Mouse (Mus musculus): ENCODE measurements around the gene Reep6. TPM values are rescaled to one million over a fixed set of nuclear protein-coding genes. Genes with fewer than 3 reads are reported as not detected.
"Not testable (repeated sequence)": the region's sequence is repeated elsewhere in the genome, so short reads cannot be mapped to it uniquely, and the experiment has no call there.

Gene Reep6
- polyA plus RNA-seq, 1 experiment from 2014 or later = 2.0 TPM

DNA sequence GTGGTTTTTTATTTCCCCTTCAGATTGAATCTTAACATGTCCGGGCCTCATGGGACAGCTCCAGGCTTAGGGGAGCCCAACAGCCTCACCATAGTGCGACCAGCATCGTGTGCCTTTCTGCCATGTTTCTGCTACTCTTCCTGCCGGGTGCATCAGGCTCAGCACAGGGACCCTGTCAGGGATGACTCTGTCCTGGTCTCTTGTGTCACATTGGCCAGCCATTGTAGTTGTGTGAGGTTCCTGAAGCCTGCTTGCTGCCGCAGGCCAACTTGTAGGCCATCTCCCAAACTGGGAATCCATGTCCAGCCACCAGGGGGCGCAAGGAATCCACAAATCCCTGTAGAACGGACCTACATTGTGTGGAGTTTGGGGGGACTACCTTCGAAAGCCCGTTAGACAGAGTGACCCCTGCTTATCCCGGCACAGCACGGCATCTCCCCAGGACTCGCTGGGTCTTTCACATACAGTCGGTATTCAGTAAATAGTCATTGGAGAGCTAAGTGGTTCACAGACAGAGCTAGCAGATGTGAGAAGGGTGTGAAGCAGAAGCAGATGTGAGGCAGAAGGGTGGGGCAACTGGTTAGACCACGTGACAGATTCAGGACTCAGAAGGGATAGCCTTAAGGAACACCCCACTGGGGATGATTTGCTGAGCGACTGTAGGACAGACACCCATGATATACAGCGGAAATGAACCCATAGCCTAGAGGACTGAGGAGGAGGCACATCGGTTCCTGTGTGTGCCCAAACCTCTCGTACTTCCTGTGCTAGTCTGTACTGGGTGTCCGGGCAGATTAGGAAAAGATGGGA, 10.4 kb downstream of the Reep6 start:
- H3K27me3 ChIP-seq = peaks cover 57% of the 10 kb centered on the region
- no peaks in the 10 kb centered on the region for H3K36me3 ChIP-seq (ENCODE audit: poor library complexity, severe bottlenecking)
- peaks cover 28% of the 10 kb centered on the region for H3K4me1 ChIP-seq
- H3K9ac ChIP-seq = no peak overlapping the region
- H3K4me2 ChIP-seq = 0 out of 2 replicates have a peak overlapping the region, but pooled peaks have one; percentile 0
- H3K27ac ChIP-seq = no peak overlapping the region
- no peaks in the 10 kb centered on the region for H3K9me3 ChIP-seq (replicated peaks)
- WGBS = 21% methylated on average over 19 of the region's 19 CpGs
- no peak overlapping the region for H3K4me3 ChIP-seq
- ATAC-seq = peak; percentile 17

GRCm38 (mm10) chr10:80341026-80341425, 11.3 kb downstream of the Reep6 start:
- H3K4me2 ChIP-seq = no peak overlapping the region
- H3K36me3 ChIP-seq (ENCODE audit: poor library complexity, severe bottlenecking) = no peaks in the 10 kb centered on the region
- no peaks in the 10 kb centered on the region for H3K9me3 ChIP-seq (replicated peaks)
- no peak for ATAC-seq
- WGBS = 11% methylated on average over 21 of the region's 21 CpGs
- H3K27ac ChIP-seq = no peak overlapping the region
- H3K4me1 ChIP-seq = peaks cover 28% of the 10 kb centered on the region
- H3K9ac ChIP-seq = no peak overlapping the region
- peaks cover 66% of the 10 kb centered on the region for H3K27me3 ChIP-seq
- H3K4me3 ChIP-seq = no peak overlapping the region

DNA sequence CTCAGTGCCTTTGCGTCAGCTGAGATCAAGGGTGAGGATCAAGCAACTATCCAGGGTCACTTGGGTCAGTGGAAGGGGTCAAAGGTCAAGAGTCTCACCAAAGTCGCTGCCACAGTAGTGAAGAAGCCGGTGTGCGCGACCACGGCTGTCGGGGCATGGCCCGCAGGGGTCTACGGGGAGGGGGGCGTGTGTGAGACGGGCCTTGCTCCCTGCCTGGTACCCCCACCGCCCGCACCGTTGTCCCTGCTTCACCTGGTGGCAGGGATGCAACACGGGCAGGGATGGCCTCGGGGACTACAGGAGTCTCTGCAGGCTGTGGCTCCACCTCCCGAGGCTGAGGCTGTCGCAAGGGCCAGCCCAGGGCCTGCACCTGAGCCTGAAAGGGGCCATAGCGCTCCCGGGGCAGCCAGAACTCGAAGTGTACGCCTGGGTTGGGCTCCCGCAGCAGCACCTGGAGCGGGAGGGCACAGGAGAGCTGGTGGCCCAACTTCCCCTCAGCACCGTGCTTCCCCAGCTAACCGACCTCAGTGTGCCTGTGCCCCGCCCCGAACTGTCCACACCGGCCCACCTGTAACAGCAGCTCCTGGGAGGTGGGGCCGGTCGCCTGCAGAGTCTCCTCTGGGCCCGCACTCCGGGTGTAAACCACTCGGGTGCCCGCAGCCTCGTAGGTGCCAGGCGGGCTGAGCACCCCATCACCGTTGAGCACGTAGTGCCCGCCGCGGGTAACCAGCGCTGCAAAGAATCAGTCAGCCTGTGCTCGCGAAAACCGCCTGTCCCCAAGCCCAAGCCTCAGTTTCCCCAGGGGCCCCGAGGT, 11.9 kb downstream of the Reep6 start:
- Histone ChIP-seq H3K27me3 (peaks cover 72% of the 10 kb centered on the region), H3K4me2 (peak overlapping the region; percentile 53), H3K9me3 (replicated peaks) (no peaks in the 10 kb centered on the region), H3K4me1 (peaks cover 28% of the 10 kb centered on the region), H3K36me3 (ENCODE audit: poor library complexity, severe bottlenecking) (no peaks in the 10 kb centered on the region), H3K9ac (peak overlapping the region; percentile 0; the same call in 1 of the 2 replicates), H3K27ac (no peak overlapping the region), H3K4me3 (peak overlapping the region; percentile 30)
- 2% methylated on average over 46 of the region's 47 CpGs for WGBS
- ATAC-seq = no peak

- WGBS = 2% methylated on average over 26 of the region's 26 CpGs
- peak overlapping the region; percentile 30 for H3K4me3 ChIP-seq
- ATAC-seq = no peak
- H3K4me1 ChIP-seq = peaks cover 28% of the 10 kb centered on the region
- peak overlapping the region; percentile 53 for H3K4me2 ChIP-seq
- H3K27me3 ChIP-seq = peaks cover 78% of the 10 kb centered on the region
- H3K27ac ChIP-seq = no peak overlapping the region
- H3K9ac ChIP-seq = peak overlapping the region; percentile 0; the same call in 1 of the 2 replicates
- H3K9me3 ChIP-seq (replicated peaks) = no peaks in the 10 kb centered on the region
- H3K36me3 ChIP-seq (ENCODE audit: poor library complexity, severe bottlenecking) = no peaks in the 10 kb centered on the region
Measured at GRCm38 (mm10) chr10:80342305-80342748, 12.6 kb downstream of the Reep6 start.

- WGBS = under 1% methylated on average over 28 of the region's 33 CpGs
- H3K9ac ChIP-seq = peak overlapping the region; percentile 0; the same call in 1 of the 2 replicates
- peak overlapping the region; percentile 53 for H3K4me2 ChIP-seq
- H3K27me3 ChIP-seq = peaks cover 84% of the 10 kb centered on the region
- H3K36me3 ChIP-seq (ENCODE audit: poor library complexity, severe bottlenecking) = no peaks in the 10 kb centered on the region
- no peak overlapping the region for H3K27ac ChIP-seq
- ATAC-seq = peak; percentile 75
- H3K4me1 ChIP-seq = peaks cover 28% of the 10 kb centered on the region
- peak overlapping the region; percentile 30 for H3K4me3 ChIP-seq
- H3K9me3 ChIP-seq (replicated peaks) = no peaks in the 10 kb centered on the region
Measured at GRCm38 (mm10) chr10:80342749-80343424, 13.1 kb downstream of the Reep6 start.

- no peaks in the 10 kb centered on the region for H3K9me3 ChIP-seq (replicated peaks)
- peak overlapping the region; percentile 30 for H3K4me3 ChIP-seq
- H3K36me3 ChIP-seq (ENCODE audit: poor library complexity, severe bottlenecking) = no peaks in the 10 kb centered on the region
- 31% methylated on average over 13 of the region's 13 CpGs for WGBS
- peaks cover 33% of the 10 kb centered on the region for H3K4me1 ChIP-seq
- H3K9ac ChIP-seq = no peak overlapping the region
- ATAC-seq = peak; percentile 13; the same call in 1 of the 2 replicates
- no peak overlapping the region for H3K27ac ChIP-seq
- peaks cover 90% of the 10 kb centered on the region for H3K27me3 ChIP-seq
- peak overlapping the region; percentile 53 for H3K4me2 ChIP-seq
Measured at GRCm38 (mm10) chr10:80343425-80343895, 13.7 kb downstream of the Reep6 start.

- WGBS = 40% methylated on average over 9 of the region's 9 CpGs
- Histone ChIP-seq H3K4me3 (no peak overlapping the region), H3K4me2 (no peak overlapping the region), H3K36me3 (ENCODE audit: poor library complexity, severe bottlenecking) (no peaks in the 10 kb centered on the region), H3K27me3 (peaks cover 97% of the 10 kb centered on the region), H3K9ac (no peak overlapping the region), H3K27ac (no peak overlapping the region), H3K4me1 (peaks cover 39% of the 10 kb centered on the region), H3K9me3 (replicated peaks) (no peaks in the 10 kb centered on the region)
- no peak for ATAC-seq
Measured at GRCm38 (mm10) chr10:80344131-80344661, 14.4 kb downstream of the Reep6 start.

DNA sequence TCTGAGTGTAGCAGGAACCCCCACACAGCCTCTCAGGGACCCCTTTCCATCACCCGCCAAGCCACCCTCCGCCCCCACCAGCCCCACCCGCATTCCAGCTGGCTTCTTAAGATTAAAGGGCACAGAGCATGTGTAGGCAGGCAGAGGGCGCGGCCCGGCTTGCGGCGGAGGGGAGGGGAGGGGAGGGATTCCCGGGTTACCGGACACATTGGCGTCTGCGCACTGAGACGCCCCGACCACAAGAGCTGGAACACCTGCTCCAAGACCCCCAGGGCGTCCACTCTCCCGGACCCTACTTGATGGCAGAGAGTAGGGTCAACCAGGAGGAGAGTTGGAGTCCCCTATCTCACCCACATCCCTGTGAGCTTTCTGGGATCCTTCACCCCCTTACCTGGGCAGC, 15.4 kb downstream of the Reep6 start:
- H3K4me3 ChIP-seq = no peak overlapping the region
- no peak for ATAC-seq
- peaks cover 99% of the 10 kb centered on the region for H3K27me3 ChIP-seq
- H3K36me3 ChIP-seq (ENCODE audit: poor library complexity, severe bottlenecking) = no peaks in the 10 kb centered on the region
- no peaks in the 10 kb centered on the region for H3K9me3 ChIP-seq (replicated peaks)
- H3K4me2 ChIP-seq = no peak overlapping the region
- no peak overlapping the region for H3K27ac ChIP-seq
- no peak overlapping the region for H3K9ac ChIP-seq
- peaks cover 39% of the 10 kb centered on the region for H3K4me1 ChIP-seq
- WGBS = 3% methylated on average over 13 of the region's 16 CpGs

GRCm38 (mm10) chr10:80345929-80346328, 16.2 kb downstream of the Reep6 start:
- H3K4me3 ChIP-seq; H3K9me3 ChIP-seq (replicated peaks); H3K9ac ChIP-seq; ATAC-seq; H3K27ac ChIP-seq; H3K36me3 ChIP-seq (ENCODE audit: poor library complexity, severe bottlenecking); H3K4me2 ChIP-seq: not testable (repeated sequence)
- WGBS = 78% methylated on average over 6 of the region's 6 CpGs
- H3K27me3 ChIP-seq = peaks cover 99% of the 10 kb centered on the region
- H3K4me1 ChIP-seq = peaks cover 34% of the 10 kb centered on the region

DNA sequence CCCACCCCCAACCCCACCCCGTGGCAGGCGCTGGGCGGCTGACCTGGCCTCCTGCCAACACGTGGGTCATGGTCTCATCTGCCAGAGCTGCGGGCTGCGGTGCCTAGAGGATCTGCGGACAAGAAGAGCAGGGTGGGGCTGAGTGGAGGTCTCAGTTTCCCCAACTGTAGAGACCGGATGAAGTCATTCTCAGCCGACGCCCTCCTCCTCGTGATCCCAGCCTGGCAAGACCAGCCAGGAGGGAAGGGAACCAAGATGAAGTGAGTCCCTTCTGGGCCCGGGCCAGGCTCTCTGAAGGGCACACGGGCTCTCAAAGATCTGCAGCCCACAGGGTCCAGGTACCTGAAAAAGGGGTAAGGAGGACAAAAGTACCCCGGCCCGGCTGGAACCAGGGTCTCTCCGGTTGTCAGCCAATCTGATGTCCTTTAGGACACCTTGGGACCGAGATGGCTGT, 17.8 kb downstream of the Reep6 start:
- H3K27ac ChIP-seq = no peak overlapping the region
- no peak overlapping the region for H3K4me2 ChIP-seq
- H3K9ac ChIP-seq = no peak overlapping the region
- peaks cover 99% of the 10 kb centered on the region for H3K27me3 ChIP-seq
- H3K4me3 ChIP-seq = no peak overlapping the region
- no peaks in the 10 kb centered on the region for H3K9me3 ChIP-seq (replicated peaks)
- H3K4me1 ChIP-seq = peaks cover 23% of the 10 kb centered on the region
- no peaks in the 10 kb centered on the region for H3K36me3 ChIP-seq (ENCODE audit: poor library complexity, severe bottlenecking)
- no peak for ATAC-seq
- 17% methylated on average over 17 of the region's 17 CpGs for WGBS

DNA sequence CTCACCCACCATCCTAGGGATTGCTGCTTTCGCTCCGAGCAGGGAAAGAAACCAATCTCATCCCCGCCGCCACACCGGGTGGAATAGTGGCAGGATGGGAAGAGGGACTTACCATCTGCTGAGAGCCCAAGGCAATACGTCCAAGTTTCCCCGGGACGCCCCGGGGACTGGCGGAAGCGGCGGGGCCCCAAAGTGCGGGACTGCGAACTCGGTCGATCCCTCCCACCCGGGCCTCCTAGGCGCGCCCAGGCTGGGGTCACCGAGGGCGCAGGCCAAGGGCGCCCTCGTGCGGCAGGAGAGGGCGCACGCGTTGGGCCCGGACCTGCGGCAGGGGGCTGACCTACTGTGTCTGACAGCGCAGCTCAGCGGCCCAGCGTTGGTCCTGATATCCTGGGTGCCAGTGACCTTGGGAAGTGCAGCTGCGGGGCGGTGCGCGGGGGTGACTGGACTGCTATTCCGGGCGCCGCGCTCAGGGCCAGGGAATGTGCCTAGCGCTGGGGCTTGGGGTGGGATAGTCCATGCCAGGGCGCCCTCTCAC, 18.6 kb downstream of the Reep6 start, which contains the start of gene Adamtsl5:
Adamtsl5 (minus strand) TSS at position 169 of the 538 bp plus-strand sequence.
- Histone ChIP-seq H3K9me3 (replicated peaks) (no peaks in the 10 kb centered on the region), H3K4me1 (peaks cover 15% of the 10 kb centered on the region), H3K27ac (no peak within 1 kb of the TSS), H3K4me3 (peak within 1 kb of the TSS; percentile 18), H3K27me3 (peaks cover 99% of the 10 kb centered on the region), H3K4me2 (peak within 1 kb of the TSS; percentile 41), H3K36me3 (ENCODE audit: poor library complexity, severe bottlenecking) (no peaks in the 10 kb centered on the region), H3K9ac (0 out of 2 replicates have a peak within 1 kb of the TSS, but pooled peaks have one; percentile 21)
- under 1% methylated on average over 34 of the region's 42 CpGs for WGBS
- 0 out of 2 replicates have a peak, but pooled peaks have one; percentile 11 for ATAC-seq
